Mouse (Mus musculus): Measurements from ENCODE around the gene Pdk3. TPM values are rescaled to one million over a fixed set of nuclear protein-coding genes. Genes with fewer than 3 reads are reported as not detected.

The Pdk3 gene
- polyA plus RNA-seq, 1 experiment from 2014 or later, result 25.8 TPM

- DNase-seq (no peak), ATAC-seq (ENCODE audit: low FRiP score, low TSS enrichment) (no peak)
- H3K4me3 ChIP-seq (replicated peaks; ENCODE audit: low read depth, low read length), result no peak overlapping the region
Measured at GRCm38 (mm10) chrX:93732407-93732806, 99.6 kb downstream of the Pdk3 start.

DNA sequence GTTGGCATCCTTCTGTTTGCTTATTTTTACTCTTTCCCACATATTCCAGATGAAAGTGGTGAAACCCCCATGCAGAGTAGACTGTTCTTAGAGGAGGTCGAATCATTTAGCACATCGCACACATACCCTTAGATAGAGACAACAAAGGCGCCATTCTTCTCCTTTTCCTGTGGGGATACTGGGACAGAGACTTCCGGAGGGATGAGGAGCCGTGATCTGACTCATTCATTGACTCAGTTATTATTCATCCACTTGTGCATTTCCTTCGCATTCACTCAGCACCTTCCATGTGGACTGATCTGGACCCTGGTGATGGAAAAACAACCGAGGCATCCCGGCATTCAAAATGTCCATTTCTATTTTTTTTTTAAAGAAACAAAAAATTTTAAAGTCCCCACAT is 101.1 kb downstream of the Pdk3 start:
- Histone ChIP-seq H3K27me3 (ENCODE audit: control insufficient read depth, insufficient read depth, low read length) (no peaks in the 10 kb centered on the region), H3K9ac (replicated peaks; ENCODE audit: low read length) (no peak overlapping the region), H3K36me3 (ENCODE audit: control insufficient read depth, insufficient read depth, low read length) (0 out of 2 replicates have a peak, but pooled peaks cover 3% of the 10 kb centered on the region), H3K27ac (replicated peaks; ENCODE audit: low read depth, low read length) (no peak overlapping the region), H3K9me3 (ENCODE audit: control insufficient read depth, low read length) (no peaks in the 10 kb centered on the region), H3K4me2 (ENCODE audit: low read length) (no peak overlapping the region), H3K4me1 (ENCODE audit: control insufficient read depth, insufficient read depth, low read length) (no peaks in the 10 kb centered on the region), H3K4me3 (replicated peaks; ENCODE audit: low read depth, low read length) (no peak overlapping the region)
- no peak for DNase-seq
- no peak for ATAC-seq (ENCODE audit: low FRiP score, low TSS enrichment)
- WGBS, result 77% methylated on average over 8 of the region's 8 CpGs

More at GRCm38 (mm10) chrX:93732407-93732806, 99.6 kb downstream of the Pdk3 start:
- H3K27ac ChIP-seq (replicated peaks; ENCODE audit: low read depth, low read length), result no peak overlapping the region
- H3K4me2 ChIP-seq (ENCODE audit: low read length), result no peak overlapping the region
- H3K9me3 ChIP-seq (ENCODE audit: control insufficient read depth, low read length), result no peaks in the 10 kb centered on the region
- H3K27me3 ChIP-seq (ENCODE audit: control insufficient read depth, insufficient read depth, low read length), result no peaks in the 10 kb centered on the region
- H3K4me1 ChIP-seq (ENCODE audit: control insufficient read depth, insufficient read depth, low read length), result no peaks in the 10 kb centered on the region
- H3K36me3 ChIP-seq (ENCODE audit: control insufficient read depth, insufficient read depth, low read length), result 0 out of 2 replicates have a peak, but pooled peaks cover 3% of the 10 kb centered on the region
- no peak overlapping the region for H3K9ac ChIP-seq (replicated peaks; ENCODE audit: low read length)

GRCm38 (mm10) chrX:93729529-93729928 is 102.5 kb downstream of the Pdk3 start:
- no peak overlapping the region for H3K9ac ChIP-seq (replicated peaks; ENCODE audit: low read length)
- DNase-seq, result no peak
- H3K27me3 ChIP-seq (ENCODE audit: control insufficient read depth, insufficient read depth, low read length), result no peaks in the 10 kb centered on the region
- no peak for ATAC-seq (ENCODE audit: low FRiP score, low TSS enrichment)
- 0 out of 2 replicates have a peak, but pooled peaks cover 3% of the 10 kb centered on the region for H3K36me3 ChIP-seq (ENCODE audit: control insufficient read depth, insufficient read depth, low read length)
- H3K9me3 ChIP-seq (ENCODE audit: control insufficient read depth, low read length), result no peaks in the 10 kb centered on the region
- H3K4me3 ChIP-seq (replicated peaks; ENCODE audit: low read depth, low read length), result no peak overlapping the region
- 94% methylated on average over 1 of the region's 1 CpGs for WGBS
- no peaks in the 10 kb centered on the region for H3K4me1 ChIP-seq (ENCODE audit: control insufficient read depth, insufficient read depth, low read length)
- no peak overlapping the region for H3K4me2 ChIP-seq (ENCODE audit: low read length)
- no peak overlapping the region for H3K27ac ChIP-seq (replicated peaks; ENCODE audit: low read depth, low read length)

Other genes with a start within 250 kb of the Pdk3 start
- gene Pola1, start 200.0 kb downstream of the Pdk3 start, polyA plus RNA-seq (2014; fragmentation: Nextera tagmentation; extraction: Ambion mirVana), result 5.0 and 6.4 TPM in 2 replicates
- gene Pcyt1b, start 177.3 kb downstream of the Pdk3 start, polyA plus RNA-seq (2014; fragmentation: Nextera tagmentation; extraction: Ambion mirVana), result 15.5 and 19.3 TPM in 2 replicates
- gene AU015836, start 136.5 kb upstream of the Pdk3 start, polyA plus RNA-seq (2014; fragmentation: Nextera tagmentation; extraction: Ambion mirVana), result not detected in 2 replicates

All from midbrain, embryonic 14.5 days (tissue).